Mouse (Mus musculus): Measurements from ENCODE around the gene Gm10320. TPM values are rescaled to one million over a fixed set of nuclear protein-coding genes. Genes with fewer than 3 reads are reported as not detected.
A peak's percentile ranks its signal among the peaks of the same experiment; 100 is the strongest.

Gene Gm10320
- polyA plus RNA-seq, 1 experiment from 2014 or later = 1.8 TPM

DNA sequence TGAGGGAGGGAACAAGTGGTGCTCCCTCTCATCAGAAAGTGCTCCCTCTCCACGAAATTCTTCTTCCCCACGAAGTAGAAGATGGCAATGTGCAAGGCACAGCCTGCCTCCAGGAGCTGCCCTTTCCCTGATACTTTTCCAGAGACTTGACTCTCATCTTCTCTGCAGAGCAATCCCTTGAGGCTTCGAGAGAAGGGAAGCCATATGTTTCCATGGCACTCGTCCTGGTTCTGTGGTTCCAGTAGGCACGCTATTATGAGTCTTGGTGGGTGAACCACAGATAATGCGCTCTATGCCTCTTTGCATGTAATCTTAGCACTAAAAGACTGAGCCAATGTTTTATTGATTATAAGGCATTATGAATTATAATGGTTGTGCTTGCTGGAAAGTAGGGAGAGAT, 44.1 kb downstream of the Gm10320 start:
- 70% methylated on average over 6 of the region's 6 CpGs for WGBS
- ATAC-seq (ENCODE audit: insufficient read depth) = no peak

DNA sequence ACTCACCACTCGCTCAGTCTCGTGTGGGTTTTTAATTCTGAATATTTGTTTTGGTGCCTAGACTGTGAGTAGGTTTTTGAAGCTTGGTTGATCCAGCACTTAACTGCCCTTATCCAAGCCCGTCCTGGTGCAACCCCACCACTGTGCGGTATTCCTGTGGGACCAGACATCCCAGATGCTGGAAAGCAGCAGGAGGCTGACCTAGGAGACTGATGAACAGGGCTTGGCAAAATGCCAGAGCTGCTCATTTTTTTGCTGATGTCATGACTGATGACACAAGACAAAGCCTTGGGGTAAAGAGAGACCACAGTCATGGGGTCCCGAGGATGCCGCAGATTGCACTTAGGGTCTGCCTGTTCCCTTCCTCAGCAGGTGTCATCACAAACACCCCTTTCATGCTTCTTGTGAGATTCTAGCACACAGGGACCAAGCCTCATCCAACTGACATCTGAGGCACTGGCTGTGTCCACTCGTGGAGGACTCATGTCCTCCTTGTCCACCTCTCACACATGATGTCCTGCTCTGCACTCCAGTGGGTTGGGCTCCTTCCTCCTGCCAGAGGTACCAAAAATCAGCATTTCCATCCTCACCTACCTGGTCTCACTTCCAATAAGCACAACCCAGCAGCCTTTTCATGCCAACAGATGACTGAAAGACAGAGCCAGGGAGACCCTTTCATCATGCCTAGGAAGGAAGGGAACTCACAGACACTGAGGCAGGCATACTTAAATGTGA, 46.2 kb downstream of the Gm10320 start:
- Histone ChIP-seq H3K9ac (no peak overlapping the region), H3K4me1 (ENCODE audit: insufficient read depth) (no peaks in the 10 kb centered on the region), H3K4me2 (no peak overlapping the region), H3K9me3 (ENCODE audit: low read depth, low read length) (no peaks in the 10 kb centered on the region), H3K4me3 (ENCODE audit: low read depth, low read length) (no peak overlapping the region), H3K36me3 (ENCODE audit: insufficient read depth) (no peaks in the 10 kb centered on the region), H3K27ac (ENCODE audit: low read depth) (no peak overlapping the region), H3K27me3 (ENCODE audit: insufficient read depth, low read length) (no peaks in the 10 kb centered on the region)
- no peak for TF ChIP-seq CTCF (IDR thresholded peaks at IDR 0.05; ENCODE audit: low read depth)
- WGBS = 76% methylated on average over 7 of the region's 7 CpGs
- DNase-seq = no peak
- ATAC-seq (ENCODE audit: insufficient read depth) = no peak

More for the DNA sequence above, 44.1 kb downstream of the Gm10320 start:
- Histone ChIP-seq H3K27me3 (ENCODE audit: insufficient read depth, low read length) (no peaks in the 10 kb centered on the region), H3K27ac (ENCODE audit: low read depth) (no peak overlapping the region), H3K9ac (no peak overlapping the region), H3K36me3 (ENCODE audit: insufficient read depth) (no peaks in the 10 kb centered on the region), H3K4me3 (ENCODE audit: low read depth, low read length) (no peak overlapping the region), H3K9me3 (ENCODE audit: low read depth, low read length) (peaks cover 9% of the 10 kb centered on the region; the same call in 1 of the 2 replicates), H3K4me1 (ENCODE audit: insufficient read depth) (no peaks in the 10 kb centered on the region), H3K4me2 (no peak overlapping the region)
- DNase-seq = no peak
- no peak for TF ChIP-seq CTCF (IDR thresholded peaks at IDR 0.05; ENCODE audit: low read depth)

DNA sequence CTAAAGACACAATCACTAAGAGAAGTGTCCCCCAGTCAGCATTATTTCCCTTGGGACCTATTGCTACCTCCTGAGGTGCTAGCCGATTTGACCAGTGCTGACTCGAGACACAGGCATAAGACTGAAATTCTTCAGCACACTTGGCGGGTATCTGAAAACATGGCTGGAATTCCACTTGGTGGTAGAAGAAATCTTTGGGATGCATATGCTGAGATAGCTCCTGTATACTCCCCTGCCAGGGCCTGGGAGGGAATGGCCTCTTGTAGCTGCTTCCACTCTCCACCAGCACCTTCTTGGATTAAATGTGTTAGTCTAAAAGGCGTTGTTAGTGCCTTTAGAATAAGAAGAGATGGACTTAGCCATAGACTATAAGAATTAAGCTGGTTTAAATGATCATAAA, 50.8 kb downstream of the Gm10320 start:
- Histone ChIP-seq H3K9ac (no peak overlapping the region), H3K4me3 (ENCODE audit: low read depth, low read length) (no peak overlapping the region), H3K9me3 (ENCODE audit: low read depth, low read length) (no peaks in the 10 kb centered on the region), H3K36me3 (ENCODE audit: insufficient read depth) (no peaks in the 10 kb centered on the region), H3K4me1 (ENCODE audit: insufficient read depth) (no peaks in the 10 kb centered on the region), H3K27ac (ENCODE audit: low read depth) (no peak overlapping the region), H3K4me2 (peak overlapping the region; percentile 37), H3K27me3 (ENCODE audit: insufficient read depth, low read length) (no peaks in the 10 kb centered on the region)
- WGBS = 55% methylated on average over 4 of the region's 4 CpGs
- peak; percentile 47; the same call in 1 of the 2 replicates for ATAC-seq (ENCODE audit: insufficient read depth)
- TF ChIP-seq CTCF (IDR thresholded peaks at IDR 0.05; ENCODE audit: low read depth) = no peak
- no peak for DNase-seq

DNA sequence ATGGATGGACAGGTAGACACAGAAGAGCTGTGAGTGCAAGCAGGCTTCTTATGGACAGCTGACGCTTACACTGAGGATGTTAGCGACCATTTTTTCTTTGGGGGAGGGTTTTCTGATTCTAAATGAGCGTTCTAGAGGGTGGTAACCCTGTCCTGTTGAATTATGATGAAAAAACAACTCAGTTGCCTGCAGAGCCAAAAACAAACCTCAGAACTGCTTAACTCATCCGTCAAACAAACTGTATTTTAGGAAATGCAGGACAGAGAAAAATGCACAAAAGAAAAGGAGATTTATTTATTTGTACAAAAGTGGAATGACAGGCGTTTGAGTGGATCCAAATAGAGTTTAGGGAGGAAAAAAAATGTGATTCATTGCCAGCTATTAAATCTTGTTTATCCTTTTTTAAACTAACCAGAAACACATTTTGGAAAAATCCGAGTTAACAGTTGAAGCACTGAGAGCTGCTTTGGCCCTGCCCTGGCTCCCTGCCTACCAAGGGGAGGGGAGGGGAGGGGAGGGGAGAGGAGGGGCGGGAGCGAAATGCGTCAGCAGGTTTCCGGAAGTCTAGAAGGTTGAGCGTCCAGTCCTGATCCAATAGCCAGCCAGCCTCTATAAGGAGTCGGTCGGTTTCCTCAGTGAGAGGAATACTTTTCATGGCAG, 51.4 kb downstream of the Gm10320 start:
- ATAC-seq (ENCODE audit: insufficient read depth) (peak; percentile 76; the same call in 1 of the 2 replicates), DNase-seq (peak; percentile 69)
- H3K36me3 ChIP-seq (ENCODE audit: insufficient read depth) = no peaks in the 10 kb centered on the region
- 22% methylated on average over 13 of the region's 13 CpGs for WGBS
- H3K4me2 ChIP-seq = peak overlapping the region; percentile 37
- H3K4me3 ChIP-seq (ENCODE audit: low read depth, low read length) = no peak overlapping the region
- no peak overlapping the region for H3K27ac ChIP-seq (ENCODE audit: low read depth)
- no peaks in the 10 kb centered on the region for H3K27me3 ChIP-seq (ENCODE audit: insufficient read depth, low read length)
- H3K9me3 ChIP-seq (ENCODE audit: low read depth, low read length) = no peaks in the 10 kb centered on the region
- H3K9ac ChIP-seq = no peak overlapping the region
- no peak for TF ChIP-seq CTCF (IDR thresholded peaks at IDR 0.05; ENCODE audit: low read depth)
- H3K4me1 ChIP-seq (ENCODE audit: insufficient read depth) = no peaks in the 10 kb centered on the region

Other genes starting within 250 kb of the Gm10320 start
- 38.3 and 40.9 TPM in 2 replicates for gene Utp15, start 229.0 kb downstream of the Gm10320 start, polyA plus RNA-seq (2014; fragmentation: Nextera tagmentation; extraction: Ambion mirVana)
- 19.8 and 21.2 TPM in 2 replicates for gene Ankra2, start 228.9 kb downstream of the Gm10320 start, polyA plus RNA-seq (2014; fragmentation: Nextera tagmentation; extraction: Ambion mirVana)
- not detected in 2 replicates for gene Gm21976, start 212.1 kb downstream of the Gm10320 start, polyA plus RNA-seq (2014; fragmentation: Nextera tagmentation; extraction: Ambion mirVana)
- 746 and 761 TPM in 2 replicates for gene Btf3, start 175.0 kb downstream of the Gm10320 start, polyA plus RNA-seq (2014; fragmentation: Nextera tagmentation; extraction: Ambion mirVana)
- not detected in 2 replicates for gene Foxd1, start 137.8 kb downstream of the Gm10320 start, polyA plus RNA-seq (2014; fragmentation: Nextera tagmentation; extraction: Ambion mirVana)
- 0.08 TPM in 1 of 2 replicates, not detected in the other for gene Tmem174, start 145.4 kb upstream of the Gm10320 start, polyA plus RNA-seq (2014; fragmentation: Nextera tagmentation; extraction: Ambion mirVana)
- 13.9 and 15.4 TPM in 2 replicates for gene Tmem171, start 202.8 kb upstream of the Gm10320 start, polyA plus RNA-seq (2014; fragmentation: Nextera tagmentation; extraction: Ambion mirVana)

Data from lung, embryonic 14.5 days (tissue).